Mouse (Mus musculus) olfactory bulb, adult 2 months (tissue): ENCODE results near the gene Ifnar1.

Experiments
- CTCF ChIP-seq: fragments of 200-500 bp; IDR thresholded peaks from 2 replicates; pipeline ENCODE4 v1.5.1; 2012; ENCODE audit warnings: low read depth, mild to moderate bottlenecking, low read length, moderate library complexity; ENCODE audit not compliant: insufficient read depth
- POLR2A ChIP-seq: fragments of 200-500 bp; IDR thresholded peaks from 2 replicates; pipeline ENCODE4 v1.6.1; 2012; ENCODE audit warnings: mild to moderate bottlenecking, low read depth, low read length, moderate library complexity; ENCODE audit not compliant: insufficient read depth

DNA sequence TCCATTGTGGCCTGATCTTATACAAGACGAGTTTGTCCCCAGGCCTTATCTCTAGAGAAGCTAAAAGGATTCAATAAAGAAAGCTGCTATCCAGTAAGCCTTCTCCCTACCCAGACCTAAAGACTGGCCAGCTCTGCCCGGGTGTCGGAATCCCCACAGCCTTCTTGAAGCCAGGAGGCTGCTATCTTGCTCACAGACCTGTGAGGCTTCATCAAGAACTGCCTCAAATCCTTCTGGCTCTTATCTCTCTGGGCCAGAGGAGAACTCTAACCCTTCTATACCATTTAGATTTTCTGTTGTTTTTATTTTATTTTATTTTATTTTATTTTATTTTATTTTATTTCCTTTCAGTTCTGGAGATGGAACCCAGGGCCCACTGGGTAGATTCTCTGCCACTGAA, 52.0 kb downstream of the Ifnar1 start:
- TF ChIP-seq CTCF: no peak
- TF ChIP-seq POLR2A: no peak
